Mouse (Mus musculus): ENCODE data around the gene Kctd11.

DNA sequence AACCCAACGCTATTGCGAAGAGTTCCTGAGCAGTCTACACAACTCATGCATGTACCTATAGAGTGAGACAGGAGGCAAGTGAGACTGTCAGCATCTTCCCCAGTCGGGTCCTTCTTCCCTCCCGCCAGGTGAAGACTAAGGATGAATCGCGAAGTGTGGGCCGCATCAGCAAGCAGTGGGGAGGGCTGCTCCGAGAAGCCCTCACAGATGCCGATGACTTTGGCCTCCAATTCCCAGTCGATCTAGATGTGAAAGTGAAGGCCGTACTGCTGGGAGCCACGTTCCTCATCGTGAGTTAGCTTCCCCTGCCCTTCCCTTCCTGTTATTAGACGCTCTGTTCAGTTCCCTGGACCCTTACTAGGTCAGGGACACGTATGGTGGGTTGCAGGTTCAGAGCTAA lies 31.3 kb downstream of the Kctd11 start:
- TF ChIP-seq POLR2A (IDR thresholded peaks at IDR 0.05; ENCODE audit: borderline replicate concordance, extremely low read depth, low read depth, low read length) = no peak
- TF ChIP-seq CTCF (IDR thresholded peaks at IDR 0.05; ENCODE audit: insufficient read depth, low read length) = no peak
